Mouse (Mus musculus) embryonic stem cell, embryonic (primary cell): ENCODE results near the gene Hist1h2bf.
"Not testable (repeated sequence)": the region's sequence is repeated elsewhere in the genome, so short reads cannot be mapped to it uniquely, and the experiment has no call there.

Source experiments
- CTCF ChIA-PET, 4 experiments: fragments of 300-600 bp in 2 of 4; fragments of 350-600 bp in 2 of 4; sonication (Branson Sonifier 250); formaldehyde crosslinking; loops; one replicate each; lab custom pipeline; 2022; ENCODE audit warnings: inconsistent platforms in 2 of 4; lab: Charles Lee
- POLR2A ChIA-PET, 4 experiments: fragments of 300-600 bp in 2 of 4; fragments of 350-600 bp in 2 of 4; sonication (Branson Sonifier 250); formaldehyde crosslinking; loops; one replicate each; lab custom pipeline; 2022; ENCODE audit warnings: antibody characterized with exemption in 4 of 4, inconsistent platforms in 1 of 4; lab: Charles Lee

The Hist1h2bf gene

GRCm38 (mm10) chr13:23595622-23596372 lies 21.8 kb upstream of the Hist1h2bf start:
- ChIA-PET CTCF (interaction anchor here in 1 of 4 experiments (1.1 kb wide), 1 partner anchor 171 kb away, joined by 3 read pairs; no protein-coding TSS in a partner anchor), POLR2A (interaction anchor here (0.5 to 29.6 kb wide), 28 partner anchors 8 to 1730 kb away, joined by 3 to 794 read pairs (median 6); partner anchors contain the start of genes Hist1h4d (in 3 of the 4), Hist1h2ac (in 2 of the 4), Hist1h2ae (in 2 of the 4) and Hist1h2af (in 2 of the 4))

GRCm38 (mm10) chr13:23595185-23595584 lies 21.2 kb upstream of the Hist1h2bf start:
- POLR2A ChIA-PET, result interaction anchor here (0.5 to 29.6 kb wide), 32 partner anchors 8 to 1729 kb away, joined by 3 to 794 read pairs (median 6); partner anchors contain the start of genes Hist1h4d (in 3 of the 4), Hist1h2ac (in 2 of the 4), Hist1h2ae (in 2 of the 4) and Hist1h2af (in 2 of the 4)
- CTCF ChIA-PET, result interaction anchor here in 1 of 4 experiments (1.1 kb wide), 1 partner anchor 171 kb away, joined by 3 read pairs; no protein-coding TSS in a partner anchor

GRCm38 (mm10) chr13:23593051-23593770 lies 19.2 kb upstream of the Hist1h2bf start:
- ChIA-PET CTCF (interaction anchor here in 2 of 4 experiments (0.5 to 1.6 kb wide), 2 partner anchors 8 to 192 kb away, joined by 3 to 7 read pairs; no protein-coding TSS in a partner anchor), POLR2A (interaction anchor here in 3 of 4 experiments (0.5 to 29.6 kb wide), 28 partner anchors 8 to 1550 kb away, joined by 3 to 794 read pairs (median 6); partner anchors contain the start of genes Hist1h4d (in 3 of the 3), Hist1h1e (in 2 of the 3), Hist1h2ac (in 2 of the 3) and Hist1h2ae (in 2 of the 3))

- ChIA-PET CTCF (no interaction called here), POLR2A (interaction anchor here in 3 of 4 experiments (0.7 to 29.6 kb wide), 18 partner anchors 10 to 105 kb away, joined by 3 to 794 read pairs (median 16); partner anchors contain the start of genes Hist1h4d (in 3 of the 3), Hist1h4f (in 3 of the 3), Hist1h1e (in 2 of the 3) and Hist1h2ac (in 2 of the 3))
Measured at GRCm38 (mm10) chr13:23592614-23593013, 18.6 kb upstream of the Hist1h2bf start.

- POLR2A ChIA-PET, result interaction anchor here in 3 of 4 experiments (0.7 to 29.6 kb wide), 21 partner anchors 2 to 166 kb away, joined by 3 to 794 read pairs (median 7); partner anchors contain the start of genes Hist1h4d (in 3 of the 3), Hist1h4f (in 3 of the 3), Hist1h1e (in 2 of the 3) and Hist1h2ac (in 2 of the 3)
- CTCF ChIA-PET, result not testable (repeated sequence)
Measured at GRCm38 (mm10) chr13:23591886-23592285, 17.9 kb upstream of the Hist1h2bf start.

- ChIA-PET CTCF (no interaction called here), POLR2A (interaction anchor here (0.7 to 29.6 kb wide), 22 partner anchors 2 to 165 kb away, joined by 3 to 794 read pairs (median 6); partner anchors contain the start of genes Hist1h4d (in 4 of the 4), Hist1h1e (in 2 of the 4), Hist1h2ac (in 2 of the 4) and Hist1h2ae (in 2 of the 4))
Measured at GRCm38 (mm10) chr13:23591206-23591605, 17.2 kb upstream of the Hist1h2bf start.

- ChIA-PET CTCF (interaction anchor here in 3 of 4 experiments (0.5 to 1.5 kb wide), 3 partner anchors 11 to 185 kb away, joined by 3 read pairs; no protein-coding TSS in a partner anchor), POLR2A (interaction anchor here (0.6 to 29.6 kb wide), 71 partner anchors 6 to 1806 kb away, joined by 3 to 794 read pairs (median 14); partner anchors contain the start of genes Hist1h2ae (in 4 of the 4), Hist1h2bg (in 4 of the 4), Hist1h1e (in 3 of the 4) and Hist1h2ac (in 3 of the 4))
Measured at GRCm38 (mm10) chr13:23586940-23587225, 12.9 kb upstream of the Hist1h2bf start.

GRCm38 (mm10) chr13:23586099-23586939 lies 12.3 kb upstream of the Hist1h2bf start:
- POLR2A ChIA-PET, result interaction anchor here (0.6 to 29.6 kb wide), 106 partner anchors 6 to 1865 kb away, joined by 3 to 794 read pairs (median 7); partner anchors contain the start of genes Hist1h2ac (in 4 of the 4), Hist1h2ae (in 4 of the 4), Hist1h2af (in 4 of the 4) and Hist1h2bc (in 4 of the 4)

GRCm38 (mm10) chr13:23585442-23586098 lies 11.6 kb upstream of the Hist1h2bf start:
- ChIA-PET CTCF (interaction anchor here in 3 of 4 experiments (0.6 to 1.1 kb wide), 4 partner anchors 8 to 184 kb away, joined by 3 to 9 read pairs (median 4); no protein-coding TSS in a partner anchor), POLR2A (interaction anchor here (0.6 to 29.6 kb wide), 117 partner anchors 5 to 1864 kb away, joined by 3 to 794 read pairs (median 8); partner anchors contain the start of genes Hist1h2ac (in 4 of the 4), Hist1h2ae (in 4 of the 4), Hist1h2af (in 4 of the 4) and Hist1h2bc (in 4 of the 4))

More at GRCm38 (mm10) chr13:23586099-23586939, 12.3 kb upstream of the Hist1h2bf start:
- CTCF ChIA-PET, result interaction anchor here in 3 of 4 experiments (0.5 to 1.5 kb wide), 4 partner anchors 11 to 185 kb away, joined by 3 to 9 read pairs (median 3); no protein-coding TSS in a partner anchor

GRCm38 (mm10) chr13:23585029-23585441 lies 11.0 kb upstream of the Hist1h2bf start:
- CTCF ChIA-PET, result interaction anchor here in 2 of 4 experiments (1.0 to 1.1 kb wide), 3 partner anchors 9 to 183 kb away, joined by 3 to 4 read pairs (median 3); no protein-coding TSS in a partner anchor
- POLR2A ChIA-PET, result interaction anchor here (0.6 to 29.6 kb wide), 103 partner anchors 4 to 1833 kb away, joined by 3 to 794 read pairs (median 9); partner anchors contain the start of genes Hist1h2ac (in 4 of the 4), Hist1h2ae (in 4 of the 4), Hist1h2bc (in 4 of the 4) and Hist1h2bg (in 4 of the 4)

GRCm38 (mm10) chr13:23584331-23584730 lies 10.3 kb upstream of the Hist1h2bf start:
- ChIA-PET CTCF (interaction anchor here in 2 of 4 experiments (1.0 to 1.1 kb wide), 3 partner anchors 9 to 183 kb away, joined by 3 to 4 read pairs (median 3); no protein-coding TSS in a partner anchor), POLR2A (interaction anchor here (0.6 to 29.6 kb wide), 89 partner anchors 4 to 1832 kb away, joined by 3 to 794 read pairs (median 11); partner anchors contain the start of genes Hist1h2ac (in 4 of the 4), Hist1h2ae (in 4 of the 4), Hist1h2bc (in 4 of the 4) and Hist1h2bg (in 4 of the 4))

GRCm38 (mm10) chr13:23583387-23584068 lies 9.5 kb upstream of the Hist1h2bf start:
- POLR2A ChIA-PET, result interaction anchor here (0.6 to 29.6 kb wide), 81 partner anchors 3 to 1862 kb away, joined by 3 to 794 read pairs (median 19); partner anchors contain the start of genes Hist1h1e (in 4 of the 4), Hist1h2ac (in 4 of the 4), Hist1h2ae (in 4 of the 4) and Hist1h2bc (in 4 of the 4)
- CTCF ChIA-PET, result no interaction called here

GRCm38 (mm10) chr13:23582219-23583056 lies 8.4 kb upstream of the Hist1h2bf start:
- ChIA-PET POLR2A (interaction anchor here (0.5 to 29.6 kb wide), 130 partner anchors 2 to 1865 kb away, joined by 3 to 794 read pairs (median 6); partner anchors contain the start of genes Hist1h1e (in 4 of the 4), Hist1h2ac (in 4 of the 4), Hist1h2ae (in 4 of the 4) and Hist1h2bc (in 4 of the 4)), CTCF (interaction anchor here in 3 of 4 experiments (0.6 to 1.8 kb wide), 3 partner anchors 12 to 181 kb away, joined by 3 to 7 read pairs (median 4); no protein-coding TSS in a partner anchor)
